Mouse (Mus musculus): ENCODE results near the gene Astn2.

Astn2 gene

DNA sequence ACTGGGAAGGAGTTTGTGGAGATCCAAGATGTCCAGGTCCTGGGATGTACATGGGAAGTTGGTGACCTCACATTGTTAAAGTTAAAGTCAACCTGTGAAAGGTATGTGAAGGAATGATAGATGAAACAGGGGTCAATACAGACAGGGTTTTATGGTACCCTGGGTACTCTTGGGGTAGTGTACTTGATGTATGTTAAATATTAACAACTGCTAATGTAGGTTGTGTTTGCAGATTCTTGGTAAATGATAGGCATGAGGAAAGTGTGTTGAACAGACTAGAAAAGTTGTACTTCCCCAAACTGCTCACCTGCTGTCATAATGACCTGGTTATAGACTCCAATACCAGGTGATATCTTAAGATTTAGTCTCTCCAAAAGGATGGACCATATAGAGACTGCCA is 539.9 kb downstream of the Astn2 start:
- DNase-seq (ENCODE audit: low spot score in 2 of 2): no peak

GRCm38 (mm10) chr4:65843191-65843590 is 561.2 kb downstream of the Astn2 start:
- no peak for DNase-seq (ENCODE audit: low spot score in 2 of 2)

GRCm38 (mm10) chr4:65839550-65840000 is 564.8 kb downstream of the Astn2 start:
- no peak for DNase-seq (ENCODE audit: low spot score in 2 of 2)

DNA sequence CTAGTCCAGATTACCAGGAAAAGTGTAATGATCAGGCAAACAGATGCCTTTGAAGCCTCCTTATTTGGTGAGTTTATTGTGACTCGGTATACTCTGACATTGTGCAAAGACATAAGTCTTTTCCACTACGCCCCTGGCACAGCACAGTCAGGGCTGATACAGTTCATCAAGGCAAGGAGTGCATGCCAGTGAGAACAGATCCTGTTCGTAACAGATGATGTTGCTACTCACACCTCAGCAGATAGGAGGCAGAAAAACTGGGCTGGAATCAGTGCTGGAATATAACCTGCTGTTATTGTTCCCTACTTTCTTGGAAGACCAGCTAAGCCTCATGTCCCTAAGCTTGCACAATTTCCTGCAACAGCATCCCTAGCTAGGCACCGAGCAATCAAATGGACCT is 565.6 kb downstream of the Astn2 start:
- no peak for DNase-seq (ENCODE audit: low spot score in 2 of 2)

GRCm38 (mm10) chr4:65832971-65833370 is 571.4 kb downstream of the Astn2 start:
- no peak for DNase-seq (ENCODE audit: low spot score in 2 of 2)

DNA sequence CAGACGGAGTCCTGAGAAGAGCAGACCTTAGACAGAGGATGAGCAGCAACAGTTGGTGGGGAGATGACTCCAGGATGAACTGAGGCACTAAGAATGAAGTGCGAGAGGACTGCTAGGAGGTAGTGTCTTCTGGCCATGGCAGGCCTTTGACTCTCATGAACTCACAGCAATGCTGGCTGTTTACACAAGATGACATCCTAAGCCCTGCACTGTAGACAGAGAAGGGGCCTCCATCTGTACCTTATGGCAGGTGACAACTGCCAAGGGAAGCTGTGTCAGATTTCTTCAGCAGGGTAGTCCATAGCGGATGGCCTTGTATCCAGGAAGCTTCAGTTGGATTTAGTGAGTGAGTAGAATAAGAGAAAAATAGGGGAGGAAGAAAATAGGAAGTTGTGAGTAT is 572.5 kb downstream of the Astn2 start:
- DNase-seq (ENCODE audit: low spot score in 2 of 2): no peak

GRCm38 (mm10) chr4:65830495-65830894 is 573.9 kb downstream of the Astn2 start:
- no peak for DNase-seq (ENCODE audit: low spot score in 2 of 2)

DNA sequence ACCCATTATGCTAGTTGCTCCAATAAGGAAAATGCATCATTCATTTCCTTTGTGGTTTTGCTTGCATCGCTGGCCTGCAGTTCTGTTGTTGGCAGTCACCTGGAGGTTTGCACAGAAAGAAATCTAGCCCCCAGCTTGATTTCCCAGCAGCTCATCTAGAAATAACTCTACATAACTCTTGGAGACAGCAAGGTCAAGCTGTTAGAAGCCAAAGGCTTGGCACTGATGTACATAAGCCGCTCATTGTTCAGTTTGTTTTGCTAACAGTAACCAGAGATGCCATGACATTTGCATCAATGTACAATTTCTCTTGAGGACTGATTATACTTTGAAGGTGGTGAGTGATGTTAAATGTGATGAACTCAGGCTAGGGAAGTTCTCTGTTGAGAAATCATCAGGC is 583.3 kb downstream of the Astn2 start:
- DNase-seq (ENCODE audit: low spot score in 2 of 2): no peak

DNA sequence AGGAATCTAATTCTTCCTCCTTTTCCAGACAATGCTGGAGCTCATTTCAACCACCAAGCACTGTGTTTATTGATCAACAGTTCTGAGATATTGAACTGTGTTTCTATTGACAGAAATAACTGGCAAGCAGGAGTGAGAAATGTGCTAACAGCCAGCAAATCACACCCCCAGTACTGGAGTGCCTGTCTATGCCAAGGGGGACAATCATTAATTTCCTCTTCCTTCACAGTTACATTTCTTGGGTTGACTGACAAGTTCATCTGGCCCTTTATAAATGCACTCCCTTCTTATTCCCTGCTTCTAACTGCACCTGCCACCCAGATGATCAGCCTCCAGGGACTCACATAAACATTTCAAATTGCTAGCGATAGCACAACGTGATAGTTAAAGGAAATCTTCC is 584.2 kb downstream of the Astn2 start:
- no peak for DNase-seq (ENCODE audit: low spot score in 2 of 2)

DNA sequence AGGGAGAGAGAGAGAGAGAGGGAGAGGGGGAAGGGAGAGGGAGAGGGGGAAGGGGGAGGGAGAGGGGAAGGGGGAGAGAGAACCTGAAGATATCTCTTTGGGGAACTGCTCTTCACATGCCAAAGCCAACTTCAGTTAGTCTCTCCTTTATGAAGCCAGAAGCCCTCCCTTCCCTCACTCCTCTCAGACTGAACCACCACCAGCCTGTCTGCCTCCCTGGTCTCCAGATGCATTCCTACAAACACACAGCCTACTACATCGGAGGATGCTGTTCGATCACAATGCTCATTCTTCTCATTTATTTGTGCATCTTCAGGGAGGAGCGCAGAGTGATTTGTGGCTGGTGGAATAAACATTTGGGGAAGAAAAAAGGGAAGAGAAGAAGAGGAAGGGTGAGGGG is 584.6 kb downstream of the Astn2 start:
- DNase-seq (ENCODE audit: low spot score in 2 of 2): no peak

DNA sequence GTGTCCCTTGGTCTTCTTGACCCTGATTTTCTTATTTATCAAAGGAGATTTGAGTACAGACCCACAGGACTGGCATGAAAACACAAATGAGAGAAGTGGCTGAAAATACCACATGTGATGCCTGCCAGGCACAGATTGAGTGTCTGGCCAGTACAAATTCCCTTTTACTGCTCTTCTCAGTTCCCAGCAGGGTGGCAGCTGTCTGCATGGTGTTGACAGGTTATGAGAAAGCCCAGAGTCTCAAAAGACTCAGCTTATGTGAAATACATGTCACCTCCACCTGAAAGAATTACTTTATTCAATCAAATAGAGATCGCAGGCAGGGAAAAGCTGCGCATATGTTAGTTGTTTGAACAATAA is 590.3 kb downstream of the Astn2 start:
- no peak for DNase-seq (ENCODE audit: low spot score in 2 of 2)

GRCm38 (mm10) chr4:65813500-65814175 is 590.8 kb downstream of the Astn2 start:
- no peak for DNase-seq (ENCODE audit: low spot score in 2 of 2)

- no peak for DNase-seq (ENCODE audit: low spot score in 2 of 2)
Measured at GRCm38 (mm10) chr4:65807341-65807740, 597.1 kb downstream of the Astn2 start.

DNA sequence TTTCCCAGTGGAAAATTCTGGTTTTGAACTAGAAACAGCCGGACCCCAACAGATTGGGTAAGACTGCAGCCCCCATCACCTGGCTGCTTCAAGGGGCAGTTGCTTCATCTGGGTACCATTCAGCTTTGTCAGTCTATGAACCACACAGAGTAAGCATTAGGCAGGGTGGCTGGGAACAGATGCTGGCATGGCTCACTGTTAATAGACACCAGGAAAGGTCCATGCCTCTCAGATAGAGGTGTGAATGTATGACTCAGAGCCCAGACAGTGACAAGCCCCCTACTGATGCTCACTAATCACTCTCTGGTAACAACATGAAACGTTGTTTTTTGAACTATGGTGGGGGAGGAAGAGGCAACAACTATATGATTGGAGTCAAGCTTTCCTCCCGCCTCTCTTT is 603.2 kb downstream of the Astn2 start:
- no peak for DNase-seq (ENCODE audit: low spot score in 2 of 2)

GRCm38 (mm10) chr4:65791051-65791450 is 613.4 kb downstream of the Astn2 start:
- no peak for DNase-seq (ENCODE audit: low spot score in 2 of 2)

DNA sequence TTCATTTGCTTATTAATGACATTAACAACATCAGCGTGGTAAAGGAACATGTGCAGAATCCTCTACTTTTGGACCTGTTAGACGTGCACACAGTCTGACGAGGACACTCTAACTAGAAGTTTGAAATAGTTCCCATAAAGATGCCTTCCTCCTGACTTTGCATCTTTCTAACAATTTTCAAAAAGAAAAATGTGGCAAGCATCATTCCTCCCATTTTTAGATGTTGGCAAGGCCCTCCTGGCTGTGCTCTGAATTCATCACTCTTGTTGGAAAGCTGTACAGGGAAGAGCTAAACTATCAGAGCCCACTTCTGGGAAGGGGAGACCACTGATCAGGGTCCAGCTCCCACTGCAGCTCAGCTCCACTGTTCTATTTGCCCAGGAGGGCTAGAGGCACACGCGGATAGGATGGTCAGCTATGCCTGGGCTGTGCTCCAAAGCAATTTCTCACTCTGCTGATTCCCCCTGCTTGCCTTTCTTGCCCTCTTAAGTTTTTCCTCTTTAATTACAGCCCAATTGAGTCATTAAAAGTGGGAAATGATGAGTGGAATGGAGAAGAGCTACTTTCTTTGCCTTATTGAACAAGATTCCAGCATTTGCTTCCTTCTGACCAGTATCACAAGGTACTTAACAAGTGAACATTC is 630.9 kb downstream of the Astn2 start:
- DNase-seq (ENCODE audit: low spot score in 2 of 2): no peak

- no peak for DNase-seq (ENCODE audit: low spot score in 2 of 2)
Measured at GRCm38 (mm10) chr4:65770952-65771351, 633.5 kb downstream of the Astn2 start.

DNA sequence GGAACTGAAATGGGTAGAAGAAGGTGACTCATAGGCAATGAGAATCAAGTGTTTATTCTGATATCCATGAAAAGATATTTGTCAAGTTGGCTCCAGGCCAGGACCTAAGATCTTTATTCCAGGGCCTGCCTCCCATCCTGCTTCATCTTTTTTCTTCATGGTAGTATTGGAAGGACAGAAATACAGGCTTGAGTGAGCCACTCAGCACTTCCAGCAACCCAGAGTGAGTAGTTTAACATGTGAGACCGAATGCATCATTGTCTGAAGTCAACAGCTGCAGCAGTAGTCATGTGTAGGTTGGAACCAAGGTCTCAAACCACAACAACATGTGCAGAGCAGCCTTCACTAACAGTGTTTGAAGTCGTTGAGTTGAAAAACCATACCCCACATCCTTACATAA is 636.5 kb downstream of the Astn2 start:
- DNase-seq (ENCODE audit: low spot score in 2 of 2): no peak

DNA sequence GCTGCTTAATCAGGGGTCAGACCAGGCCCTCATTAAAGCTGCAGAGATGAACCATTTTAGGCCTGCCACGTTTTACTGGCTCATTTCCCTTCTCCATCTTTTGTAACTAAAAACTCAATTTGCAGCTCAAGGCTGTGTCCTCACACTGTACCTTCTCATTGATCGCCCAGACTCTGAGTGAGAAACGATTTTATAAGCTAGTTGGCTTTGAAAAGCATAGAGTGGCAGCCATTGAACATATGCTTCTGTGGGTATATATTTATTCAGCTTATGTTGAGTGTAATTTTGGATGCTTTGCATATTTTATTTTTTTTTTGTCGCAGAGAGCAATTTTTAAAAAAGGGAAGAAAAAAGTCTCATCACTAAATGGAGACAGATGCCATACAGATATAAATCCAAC is 637.0 kb downstream of the Astn2 start:
- no peak for DNase-seq (ENCODE audit: low spot score in 2 of 2)

GRCm38 (mm10) chr4:65765312-65765711 is 639.1 kb downstream of the Astn2 start:
- no peak for DNase-seq (ENCODE audit: low spot score in 2 of 2)

GRCm38 (mm10) chr4:65764275-65764674 is 640.1 kb downstream of the Astn2 start:
- DNase-seq (ENCODE audit: low spot score in 2 of 2): no peak

DNA sequence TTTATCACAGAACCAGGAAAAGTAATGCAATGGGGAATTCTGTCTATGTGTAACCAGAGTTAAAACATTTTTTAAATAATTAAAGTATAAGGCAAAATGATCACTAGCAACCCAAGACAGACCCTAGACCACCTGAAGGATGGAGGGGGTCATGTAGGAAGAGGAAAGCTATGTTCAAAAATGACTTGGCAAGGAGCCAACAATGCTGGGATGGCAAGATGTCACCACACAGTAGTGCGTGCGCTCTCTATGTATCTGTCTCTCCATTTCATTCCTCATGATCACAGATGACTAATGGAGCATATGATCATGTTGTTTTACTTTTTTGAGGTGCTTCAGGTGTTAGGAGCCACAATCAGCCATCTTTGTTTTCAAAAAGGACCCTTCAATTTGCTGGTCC is 640.6 kb downstream of the Astn2 start:
- no peak for DNase-seq (ENCODE audit: low spot score in 2 of 2)

DNA sequence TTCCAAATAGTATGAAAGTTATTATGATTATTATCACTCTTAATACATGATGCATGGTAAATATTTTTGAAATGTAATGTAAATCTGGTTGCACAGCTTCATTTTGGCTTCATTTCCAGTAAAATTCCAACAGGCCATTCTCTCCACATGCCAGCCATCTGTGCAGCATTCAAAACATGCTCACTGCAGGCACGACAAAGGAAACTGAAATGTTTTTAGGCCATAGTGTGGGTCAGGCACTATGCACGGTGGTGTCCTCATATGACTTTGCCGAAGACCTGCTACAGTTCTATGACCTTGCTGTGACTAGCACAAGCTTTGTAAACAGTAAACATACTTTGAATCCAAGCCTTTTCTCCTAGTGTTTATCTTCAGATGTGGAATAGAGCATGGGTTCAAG is 642.3 kb downstream of the Astn2 start:
- DNase-seq (ENCODE audit: low spot score in 2 of 2): no peak

DNA sequence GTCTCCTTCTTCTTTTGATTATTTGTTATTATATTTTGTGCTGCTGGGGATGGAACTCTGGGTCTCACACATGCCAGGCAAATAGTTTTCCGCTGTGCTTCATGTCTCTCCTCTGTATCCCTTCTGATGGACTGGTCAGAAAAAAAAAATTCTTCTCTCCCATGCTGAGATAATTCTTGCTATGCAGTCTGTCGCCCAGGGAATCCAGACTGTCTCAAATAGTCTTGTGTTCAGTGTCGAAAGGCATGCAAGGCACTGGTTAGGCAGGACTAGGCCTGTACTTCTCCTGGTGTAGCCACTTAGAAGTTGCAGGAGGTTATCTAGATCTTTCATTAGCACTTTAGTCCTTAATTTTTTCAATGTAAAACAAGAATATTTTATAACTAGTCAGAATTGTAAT is 642.8 kb downstream of the Astn2 start:
- DNase-seq (ENCODE audit: low spot score in 2 of 2): no peak

All from urinary bladder, adult 18-20 months (tissue).